Mouse (Mus musculus) midbrain, embryonic 16.5 days (tissue): ENCODE measurements at regions not wholly inside any gene's neighbourhood (a gene's known extent, or its start where the extent isn't known, plus 50 kb on each side); places are given as distances from the start of the nearest gene placed in this dataset.
"Not testable (repeated sequence)": the region's sequence is repeated elsewhere in the genome, so short reads cannot be mapped to it uniquely, and the experiment has no call there.

Experiments used
- ATAC-seq: fragments of 200-750 bp; cut with Nextera tagmentation; 2 replicates; pipeline ENCODE4 v1.8.0; 2017; ENCODE audit warnings: moderate TSS enrichment
- H3K27ac ChIP-seq: fragments of 300-500 bp; sonication (generic); 2 replicates; pipeline ENCODE4 v1.5.1; 2014; ENCODE audit warnings: mild to moderate bottlenecking, low read length, mixed read lengths
- H3K27me3 ChIP-seq: fragments of 300-500 bp; sonication (generic); 2 replicates; pipeline ENCODE4 v1.6.1; 2014; ENCODE audit warnings: low read depth, low read length, mixed read lengths; ENCODE audit not compliant: control insufficient read depth, insufficient read depth
- H3K36me3 ChIP-seq: fragments of 300-500 bp; sonication (generic); 2 replicates; pipeline ENCODE4 v1.6.1; 2014; ENCODE audit warnings: mild to moderate bottlenecking, low read length, moderate library complexity, mixed read lengths; ENCODE audit not compliant: control insufficient read depth, insufficient read depth
- H3K4me1 ChIP-seq: fragments of 300-500 bp; sonication (generic); 2 replicates; pipeline ENCODE4 v1.6.1; 2014; ENCODE audit warnings: mild to moderate bottlenecking, low read length, mixed read lengths; ENCODE audit not compliant: control insufficient read depth, insufficient read depth
- H3K4me2 ChIP-seq: fragments of 300-500 bp; sonication (generic); 2 replicates; pipeline ENCODE4 v1.6.1; 2014; ENCODE audit warnings: mild to moderate bottlenecking, low read length, mixed read lengths
- H3K4me3 ChIP-seq: fragments of 300-500 bp; sonication (generic); 2 replicates; pipeline ENCODE4 v1.5.1; 2014; ENCODE audit warnings: low read depth, mild to moderate bottlenecking, low read length, moderate library complexity, mixed read lengths
- H3K9ac ChIP-seq: fragments of 300-500 bp; sonication (generic); 2 replicates; pipeline ENCODE4 v1.6.1; 2014; ENCODE audit warnings: low read depth, low read length, mixed read lengths
- H3K9me3 ChIP-seq: fragments of 300-500 bp; sonication (generic); replicated peaks from 2 replicates; pipeline ENCODE4 v1.6.1; 2014; ENCODE audit warnings: mild to moderate bottlenecking, low read length, mixed read lengths; ENCODE audit not compliant: control insufficient read depth, poor library complexity, severe bottlenecking
- WGBS: fragments of 180-500 bp; shearing (Covaris S2); extraction: QIAGEN DNeasy Blood & Tissue Kit; methylation state at CpG from one replicate; pipeline ENCODE4 v1.1.7; 2014; 5-methylcytosine and 5-hydroxymethylcytosine counted together

GRCm38 (mm10) chr3:113105979-113106378, 152.7 kb downstream of the Amy2a5 start:
- Histone ChIP-seq H3K4me3 (no peak overlapping the region), H3K9me3 (no peaks in the 10 kb centered on the region), H3K36me3 (no peaks in the 10 kb centered on the region), H3K4me1 (no peaks in the 10 kb centered on the region), H3K27me3 (no peaks in the 10 kb centered on the region), H3K4me2 (no peak overlapping the region), H3K9ac (no peak overlapping the region), H3K27ac (no peak overlapping the region)
- ATAC-seq: peak; percentile 36; the same call in 1 of the 2 replicates
- WGBS: 76% methylated on average over 1 of the region's 1 CpGs

GRCm38 (mm10) chr3:113090850-113091249, 167.8 kb downstream of the Amy2a5 start:
- H3K27ac ChIP-seq, H3K36me3 ChIP-seq, H3K9ac ChIP-seq, H3K4me1 ChIP-seq, H3K27me3 ChIP-seq, ATAC-seq, H3K4me2 ChIP-seq, H3K4me3 ChIP-seq, H3K9me3 ChIP-seq: not testable (repeated sequence)
- whole genome bisulfite sequencing: 82% methylated on average over 16 of the region's 21 CpGs

GRCm38 (mm10) chr3:113080704-113081103, 177.9 kb downstream of the Amy2a5 start:
- no peaks in the 10 kb centered on the region for H3K9me3 ChIP-seq
- no peak overlapping the region for H3K27ac ChIP-seq
- H3K27me3 ChIP-seq: no peaks in the 10 kb centered on the region
- H3K9ac ChIP-seq: no peak overlapping the region
- H3K4me1 ChIP-seq: no peaks in the 10 kb centered on the region
- no peaks in the 10 kb centered on the region for H3K36me3 ChIP-seq
- peak; percentile 76 for ATAC-seq
- no peak overlapping the region for H3K4me2 ChIP-seq
- WGBS: 0% methylated on average over 1 of the region's 1 CpGs
- H3K4me3 ChIP-seq: no peak overlapping the region
